Mouse (Mus musculus) myocyte (in vitro differentiated cells): ENCODE results near the gene Gm19426. TPM values are rescaled to one million over a fixed set of nuclear protein-coding genes. Genes with fewer than 3 reads are reported as not detected.

Experiments
- H3K27me3 ChIP-seq: one replicate; pipeline ENCODE4 v1.6.1; 2011; ENCODE audit not compliant: control insufficient read depth, insufficient read depth, insufficient read length
- H3K36me3 ChIP-seq: one replicate; pipeline ENCODE4 v1.6.1; 2011; ENCODE audit not compliant: control insufficient read depth, insufficient read depth
- H3K4me2 ChIP-seq: one replicate; pipeline ENCODE4 v1.6.1; 2011; ENCODE audit warnings: low read depth, control low read depth
- H3K4me3 ChIP-seq: one replicate; pipeline ENCODE4 v1.5.1; 2011; ENCODE audit warnings: mild to moderate bottlenecking, control low read depth, moderate library complexity
- H3K79me2 ChIP-seq: one replicate; pipeline ENCODE4 v1.6.1; 2011; ENCODE audit not compliant: control insufficient read depth, insufficient read depth
- H3ac ChIP-seq: one replicate; pipeline ENCODE4 v1.6.1; 2011; ENCODE audit not compliant: control insufficient read depth, insufficient read length
- CEBPB ChIP-seq: IDR thresholded peaks from 2 replicates; pipeline ENCODE4 v1.6.1; 2011; ENCODE audit warnings: mild to moderate bottlenecking, moderate library complexity; ENCODE audit not compliant: poor library complexity, insufficient read depth, severe bottlenecking
- E2F4 ChIP-seq: IDR thresholded peaks from one replicate; pipeline ENCODE4 v1.6.1; 2011; ENCODE audit warnings: mild to moderate bottlenecking, control low read depth, moderate library complexity; ENCODE audit not compliant: insufficient read depth
- MAX ChIP-seq: IDR thresholded peaks from one replicate; pipeline ENCODE4 v1.6.1; 2011; ENCODE audit warnings: low read depth, mild to moderate bottlenecking, control low read depth
- MYOD1 ChIP-seq, 3 experiments: IDR thresholded peaks; one replicate each; pipeline ENCODE4 v1.6.1; 2011; ENCODE audit warnings: control low read depth in 2 of 3, low read depth in 2 of 3, mild to moderate bottlenecking in 2 of 3, moderate library complexity in 1 of 3; ENCODE audit not compliant: insufficient read length in 2 of 3, control insufficient read depth in 1 of 3
- MYOG ChIP-seq, 3 experiments: IDR thresholded peaks; one replicate each; pipeline ENCODE4 v1.6.1; 2011; ENCODE audit warnings: control low read depth in 2 of 3, low read depth in 2 of 3, mild to moderate bottlenecking in 2 of 3; ENCODE audit not compliant: insufficient read length in 2 of 3, control insufficient read depth in 1 of 3, insufficient read depth in 1 of 3
- POLR2A ChIP-seq: IDR thresholded peaks from one replicate; pipeline ENCODE4 v1.6.1; 2011; ENCODE audit warnings: low read depth, mild to moderate bottlenecking, control low read depth, moderate library complexity; ENCODE audit not compliant: insufficient read length
- POLR2AphosphoS2 ChIP-seq: IDR thresholded peaks from one replicate; pipeline ENCODE4 v1.6.1; 2011; ENCODE audit warnings: low read depth, control low read depth; ENCODE audit not compliant: insufficient read length
- REST ChIP-seq: IDR thresholded peaks from one replicate; pipeline ENCODE4 v1.6.1; 2011; ENCODE audit warnings: mild to moderate bottlenecking, control low read depth, moderate library complexity; ENCODE audit not compliant: insufficient read depth, insufficient read length
- SRF ChIP-seq: IDR thresholded peaks from one replicate; pipeline ENCODE4 v1.6.1; 2011; ENCODE audit warnings: low read depth; ENCODE audit not compliant: control insufficient read depth, insufficient read length
- TCF12 ChIP-seq: IDR thresholded peaks from one replicate; pipeline ENCODE4 v1.6.1; 2011; ENCODE audit warnings: mild to moderate bottlenecking, control low read depth; ENCODE audit not compliant: poor library complexity, insufficient read depth, severe bottlenecking
- TCF3 ChIP-seq: IDR thresholded peaks from one replicate; pipeline ENCODE4 v1.6.1; 2011; ENCODE audit warnings: low read depth, control low read depth; ENCODE audit not compliant: insufficient read length
- USF1 ChIP-seq: IDR thresholded peaks from one replicate; pipeline ENCODE4 v1.6.1; 2011; ENCODE audit warnings: low read depth, mild to moderate bottlenecking, control low read depth, moderate library complexity
- polyA plus RNA-seq: library from polyadenylated mRNA; unstranded; fragments of >200 nt; fragmentation: generic; extraction: Trizol; gene quantifications from one replicate; pipeline ENCODE4 v1.2.1, GENCODE M21; 2012; ENCODE audit warnings: missing spikeins

Gene Gm19426
- polyA plus RNA-seq, 1 experiment: 3.0 TPM

DNA sequence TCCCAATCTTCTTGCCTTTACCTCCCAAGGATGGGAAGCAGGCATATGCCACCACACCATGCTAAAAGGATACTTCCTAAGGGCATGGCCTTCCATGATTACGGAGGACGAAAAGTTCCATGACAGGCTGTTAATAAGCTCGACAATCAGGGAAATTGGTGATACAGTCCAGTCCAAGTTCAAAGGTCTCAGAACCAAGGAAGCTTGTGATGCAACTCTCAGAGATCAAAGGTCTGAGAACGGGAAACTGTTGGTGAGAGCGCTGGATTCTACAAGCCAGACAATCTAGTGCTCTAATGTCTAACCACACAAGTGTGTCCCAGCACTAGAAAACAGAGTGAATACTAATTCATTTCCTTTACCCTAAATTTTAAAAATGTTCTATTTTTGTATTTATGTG is 12.8 kb upstream of the Gm19426 start:
- Histone ChIP-seq H3ac (no peak overlapping the region), H3K36me3 (no peaks in the 10 kb centered on the region), H3K4me2 (no peak overlapping the region), H3K27me3 (no peaks in the 10 kb centered on the region), H3K79me2 (no peaks in the 10 kb centered on the region), H3K4me3 (no peak overlapping the region)
- TF ChIP-seq REST: no peak
- no peak for TF ChIP-seq POLR2A
- no peak for TF ChIP-seq TCF3
- TF ChIP-seq USF1: no peak
- no peak for TF ChIP-seq MYOG (IDR thresholded peaks at IDR 0.05; ENCODE audit: control insufficient read depth in 1 of 3, insufficient read depth in 1 of 3, insufficient read length in 2 of 3, low read depth in 2 of 3)
- no peak for TF ChIP-seq MAX
- no peak for TF ChIP-seq TCF12
- TF ChIP-seq MYOD1 (IDR thresholded peaks at IDR 0.05; ENCODE audit: control insufficient read depth in 1 of 3, insufficient read length in 2 of 3, low read depth in 2 of 3): no peak
- TF ChIP-seq E2F4: no peak
- TF ChIP-seq CEBPB: no peak
- TF ChIP-seq SRF: no peak
- no peak for TF ChIP-seq POLR2AphosphoS2

DNA sequence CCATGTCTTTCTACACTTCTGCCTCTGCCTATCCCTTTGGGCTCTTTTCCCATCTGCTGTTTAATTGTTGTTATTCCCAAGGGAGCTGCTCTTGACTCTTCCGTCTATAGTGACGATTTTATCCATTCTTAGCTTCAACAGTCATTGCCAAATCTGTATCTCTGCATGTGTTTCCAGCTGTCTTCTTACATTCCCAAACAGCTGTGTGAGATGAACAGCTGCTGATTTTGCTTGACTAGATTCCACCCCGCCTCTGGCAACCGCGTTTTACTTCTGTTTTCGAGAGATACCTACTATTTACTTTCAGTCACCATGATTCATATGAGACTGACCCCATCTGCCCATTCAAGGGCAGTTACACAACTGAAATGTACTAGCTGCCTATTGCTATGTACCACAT is 6.7 kb upstream of the Gm19426 start:
- no peak overlapping the region for H3K4me3 ChIP-seq
- peak overlapping the region; percentile 63 for H3K4me2 ChIP-seq
- H3ac ChIP-seq: no peak overlapping the region
- TF ChIP-seq POLR2A: no peak
- peak in 2 of 3 experiments; percentile 41 to 91 for TF ChIP-seq MYOG (IDR thresholded peaks at IDR 0.05; ENCODE audit: control insufficient read depth in 1 of 3, insufficient read depth in 1 of 3, insufficient read length in 2 of 3, low read depth in 2 of 3)
- no peak for TF ChIP-seq SRF
- TF ChIP-seq CEBPB: peak; percentile 42; the same call in 1 of the 2 replicates
- peak; percentile 89 to 96 (median 91) for TF ChIP-seq MYOD1 (IDR thresholded peaks at IDR 0.05; ENCODE audit: control insufficient read depth in 1 of 3, insufficient read length in 2 of 3, low read depth in 2 of 3)
- no peak for TF ChIP-seq E2F4
- no peak for TF ChIP-seq MAX
- peak; percentile 90 for TF ChIP-seq TCF12
- peak; percentile 80 for TF ChIP-seq TCF3
- no peaks in the 10 kb centered on the region for H3K36me3 ChIP-seq
- no peaks in the 10 kb centered on the region for H3K79me2 ChIP-seq
- no peaks in the 10 kb centered on the region for H3K27me3 ChIP-seq

DNA sequence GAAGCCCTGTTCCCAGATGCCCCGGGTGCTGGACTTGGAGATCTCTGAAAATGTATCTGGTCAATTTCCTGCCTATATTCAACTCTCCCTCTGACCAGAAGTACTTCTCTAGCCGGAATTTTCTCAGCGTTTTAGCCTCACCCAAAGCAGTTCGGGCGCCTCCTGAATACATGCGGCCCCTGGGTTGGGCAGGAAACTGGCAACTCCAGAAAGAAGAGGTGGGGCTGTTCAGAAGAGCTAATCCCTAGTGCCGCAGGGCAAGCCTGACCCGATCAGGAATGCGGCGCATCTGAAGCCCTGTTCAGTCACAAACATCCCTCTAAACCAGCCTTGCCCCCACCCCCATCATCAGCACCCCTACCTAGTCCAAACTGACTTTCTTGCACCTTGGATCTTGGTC is 671 bp upstream of the Gm19426 start:
- no peak for TF ChIP-seq MYOG (IDR thresholded peaks at IDR 0.05; ENCODE audit: control insufficient read depth in 1 of 3, insufficient read depth in 1 of 3, insufficient read length in 2 of 3, low read depth in 2 of 3)
- no peaks in the 10 kb centered on the region for H3K36me3 ChIP-seq
- peak overlapping the region; percentile 92 for H3K4me2 ChIP-seq
- H3K79me2 ChIP-seq: peaks cover 26% of the 10 kb centered on the region
- H3K27me3 ChIP-seq: no peaks in the 10 kb centered on the region
- peak overlapping the region; percentile 99 for H3K4me3 ChIP-seq
- peak overlapping the region; percentile 34 for H3ac ChIP-seq

DNA sequence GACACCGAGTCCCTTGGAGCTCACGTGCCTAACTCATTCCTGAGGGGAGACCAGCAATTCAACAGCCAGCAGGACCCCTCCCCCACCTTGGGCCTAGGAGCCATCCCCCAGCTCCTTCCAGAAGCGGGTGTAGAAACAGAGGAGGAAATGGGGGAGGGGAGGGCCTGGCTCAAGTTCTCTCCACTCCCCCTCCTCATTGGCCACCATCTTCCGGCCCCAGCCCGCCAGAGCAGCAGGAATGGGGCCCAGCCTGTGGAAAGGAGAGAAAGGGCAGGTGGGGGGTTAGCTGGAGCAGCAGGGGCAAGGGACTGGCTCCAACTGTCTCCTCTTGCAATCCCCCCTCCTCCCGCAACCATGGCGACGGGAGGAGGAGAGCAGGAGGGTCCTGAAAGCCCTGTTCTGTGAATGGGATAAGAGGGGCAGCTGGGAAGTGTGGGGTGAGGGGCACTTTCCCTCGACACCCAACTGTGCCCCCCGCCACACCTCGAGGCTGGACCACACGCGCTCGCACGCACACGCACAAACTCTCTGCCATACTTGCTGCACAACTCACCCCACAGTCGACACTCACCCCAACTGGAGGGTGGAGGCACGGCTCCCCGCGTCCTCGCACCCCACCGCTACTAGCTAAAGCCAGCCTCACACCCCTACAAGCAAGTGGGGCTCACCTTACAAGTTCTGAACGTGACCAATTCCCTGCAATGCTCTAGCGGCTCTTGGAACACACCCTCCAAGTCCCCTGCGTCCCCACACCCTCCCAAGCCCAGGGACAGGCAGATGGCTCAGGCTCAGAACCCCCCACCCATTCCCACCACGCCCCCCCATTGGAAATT is 788 bp downstream of the Gm19426 start:
- H3ac ChIP-seq: peak overlapping the region; percentile 34
- peak overlapping the region; percentile 99 for H3K4me3 ChIP-seq
- H3K4me2 ChIP-seq: peak overlapping the region; percentile 88
- H3K27me3 ChIP-seq: no peaks in the 10 kb centered on the region
- no peak for TF ChIP-seq MYOG (IDR thresholded peaks at IDR 0.05; ENCODE audit: control insufficient read depth in 1 of 3, insufficient read depth in 1 of 3, insufficient read length in 2 of 3, low read depth in 2 of 3)
- TF ChIP-seq POLR2A: peak; percentile 42
- TF ChIP-seq POLR2AphosphoS2: peak; percentile 65
- H3K79me2 ChIP-seq: peaks cover 26% of the 10 kb centered on the region
- H3K36me3 ChIP-seq: no peaks in the 10 kb centered on the region

DNA sequence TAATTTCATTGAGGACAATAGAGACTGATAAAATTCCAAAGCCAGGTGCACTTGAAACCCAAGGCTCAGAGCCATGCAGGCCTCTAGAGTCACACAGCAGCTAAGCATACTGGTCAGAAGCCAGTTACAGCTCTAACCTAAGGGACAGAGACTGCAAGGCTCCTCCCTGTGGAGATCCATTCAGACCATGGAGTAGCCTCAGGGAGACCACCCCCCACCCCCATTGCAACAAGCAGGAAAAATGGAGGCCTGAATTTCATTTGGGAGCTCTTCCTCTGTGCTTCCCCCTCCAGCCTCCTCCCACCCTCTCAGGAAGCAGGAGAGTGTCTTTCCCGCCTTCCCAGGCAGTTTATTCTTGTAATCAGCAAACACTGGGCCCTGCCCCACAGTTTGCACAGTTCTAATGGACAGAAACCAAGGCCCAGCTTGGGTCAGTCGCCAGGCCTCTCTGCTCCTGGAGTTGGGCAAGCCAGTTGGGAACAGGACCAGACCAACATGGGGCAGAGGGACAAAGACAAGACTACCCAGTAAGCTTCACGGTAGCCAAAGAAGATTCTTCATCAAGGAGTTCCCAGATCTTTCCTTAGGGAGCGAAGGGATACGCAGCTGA is 1.5 kb downstream of the Gm19426 start:
- Histone ChIP-seq H3K79me2 (peaks cover 26% of the 10 kb centered on the region), H3K36me3 (no peaks in the 10 kb centered on the region), H3K4me3 (peak overlapping the region; percentile 99), H3K4me2 (peak overlapping the region; percentile 88), H3ac (peak overlapping the region; percentile 34), H3K27me3 (no peaks in the 10 kb centered on the region)
- TF ChIP-seq MYOD1 (IDR thresholded peaks at IDR 0.05; ENCODE audit: control insufficient read depth in 1 of 3, insufficient read length in 2 of 3, low read depth in 2 of 3): no peak
- no peak for TF ChIP-seq CEBPB
